Mouse (Mus musculus) heart, embryonic 16.5 days (tissue): ENCODE data around the gene Spryd7. TPM values are rescaled to one million over a fixed set of nuclear protein-coding genes. Genes with fewer than 3 reads are reported as not detected.
A peak's percentile ranks its signal among the peaks of the same experiment; 100 is the strongest.
"Not testable (repeated sequence)": the region's sequence is repeated elsewhere in the genome, so short reads cannot be mapped to it uniquely, and the experiment has no call there.

ENCODE experiments used
- ATAC-seq: fragments of 200-750 bp; cut with Nextera tagmentation; replicated peaks from 2 replicates; pipeline ENCODE4 v1.8.0; 2017; ENCODE audit warnings: moderate number of reproducible peaks; ENCODE audit not compliant: insufficient read depth, low FRiP score; ENCODE audit errors: extremely low read depth
- H3K27ac ChIP-seq: fragments of 300-500 bp; sonication (generic); 2 replicates; pipeline ENCODE4 v1.5.1; 2014; ENCODE audit warnings: mild to moderate bottlenecking, low read length, control low read depth, moderate library complexity
- H3K27me3 ChIP-seq: fragments of 300-500 bp; sonication (generic); 2 replicates; pipeline ENCODE4 v1.6.1; 2014; ENCODE audit warnings: low read length, mixed read lengths; ENCODE audit not compliant: control insufficient read depth, insufficient read depth
- H3K36me3 ChIP-seq: fragments of 300-500 bp; sonication (generic); 2 replicates; pipeline ENCODE4 v1.6.1; 2014; ENCODE audit not compliant: control insufficient read depth, insufficient read depth
- H3K4me1 ChIP-seq: fragments of 300-500 bp; sonication (generic); 2 replicates; pipeline ENCODE4 v1.6.1; 2014; ENCODE audit warnings: low read length, mixed read lengths; ENCODE audit not compliant: control insufficient read depth, insufficient read depth
- H3K4me2 ChIP-seq: fragments of 300-500 bp; sonication (generic); 2 replicates; pipeline ENCODE4 v1.6.1; 2014; ENCODE audit warnings: low read depth, mild to moderate bottlenecking, control low read depth, low read length
- H3K4me3 ChIP-seq: fragments of 300-500 bp; sonication (generic); 2 replicates; pipeline ENCODE4 v1.5.1; 2014; ENCODE audit warnings: mild to moderate bottlenecking, control low read depth, low read length
- H3K9ac ChIP-seq: fragments of 300-500 bp; sonication (generic); 2 replicates; pipeline ENCODE4 v1.6.1; 2014; ENCODE audit warnings: low read length, control low read depth
- H3K9me3 ChIP-seq: fragments of 300-500 bp; sonication (generic); replicated peaks from 2 replicates; pipeline ENCODE4 v1.6.1; 2016; ENCODE audit warnings: low read length; ENCODE audit not compliant: control insufficient read depth
- WGBS: fragments of 180-500 bp; shearing (Covaris S2); extraction: QIAGEN DNeasy Blood & Tissue Kit; methylation state at CpG from one replicate; pipeline ENCODE4 v1.1.7; 2014; 5-methylcytosine and 5-hydroxymethylcytosine counted together
- polyA plus RNA-seq: library from polyadenylated mRNA; unstranded; fragments of >200 nt; fragmentation: Nextera tagmentation; extraction: Ambion mirVana; gene quantifications from 2 replicates; pipeline ENCODE4 v1.2.1, GENCODE M21; 2015

The Spryd7 gene
- polyA plus RNA-seq, 1 experiment from 2014 or later = 29.6 TPM

DNA sequence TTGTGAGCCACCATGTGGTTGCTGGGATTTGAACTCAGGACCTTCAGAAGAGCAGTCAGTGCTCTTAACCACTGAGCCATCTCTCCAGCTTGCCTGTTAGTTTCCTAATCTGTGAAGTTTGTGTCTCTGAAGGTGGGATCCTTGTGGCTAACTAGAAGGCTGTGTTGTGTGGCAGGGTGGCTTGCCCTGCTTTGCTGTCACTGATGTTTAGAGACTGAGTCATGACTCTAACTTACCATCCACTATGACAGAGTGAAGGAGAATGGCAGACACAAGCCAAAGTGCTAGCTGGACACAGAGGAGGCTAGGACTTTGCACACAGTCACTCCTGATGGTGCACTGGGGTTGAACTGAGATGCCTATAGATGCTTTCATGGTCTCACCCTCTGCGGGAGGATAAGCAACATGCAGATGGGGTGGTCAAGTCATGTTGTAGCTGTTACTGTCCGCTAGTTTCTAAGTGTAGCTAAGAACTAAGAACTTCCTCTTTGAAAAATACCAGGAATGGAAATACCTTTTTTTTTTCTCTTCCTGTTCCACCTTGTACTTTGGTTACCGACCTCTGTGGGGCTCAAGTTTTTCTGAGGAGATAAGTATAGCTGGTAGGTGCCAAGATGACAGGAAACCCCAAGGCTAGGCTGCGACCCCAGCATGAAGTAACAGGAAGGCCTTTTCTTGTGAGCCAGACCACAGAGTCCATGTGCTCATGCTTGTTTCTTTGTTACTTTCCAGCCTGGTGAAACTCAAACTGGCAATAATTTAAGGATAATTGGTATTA is 32.8 kb upstream of the Spryd7 start:
- H3K9ac ChIP-seq = no peak overlapping the region
- no peak for ATAC-seq
- WGBS = 60% methylated on average over 4 of the region's 4 CpGs

DNA sequence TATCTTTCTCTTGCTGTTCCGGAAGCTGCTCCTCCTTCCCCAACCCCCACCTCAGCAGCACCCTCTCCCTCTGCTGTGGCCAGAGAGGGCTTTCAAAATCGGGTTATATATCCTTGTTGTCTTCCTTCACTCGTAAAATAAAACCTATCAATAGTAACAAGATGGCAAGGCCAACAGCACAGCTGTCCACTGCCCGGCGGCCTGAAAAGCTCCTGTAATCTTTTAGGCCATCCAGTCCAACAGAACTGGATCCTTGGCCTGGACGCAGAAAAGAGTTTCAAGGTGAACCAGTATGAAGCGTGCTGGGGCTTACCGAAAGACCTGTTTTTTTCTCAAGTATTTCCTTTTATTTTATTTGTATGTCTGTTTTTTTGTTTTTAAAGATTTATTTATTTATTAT is 19.3 kb upstream of the Spryd7 start:
- Histone ChIP-seq H3K4me1 (no peaks in the 10 kb centered on the region), H3K36me3 (no peaks in the 10 kb centered on the region), H3K27me3 (no peaks in the 10 kb centered on the region), H3K4me3 (no peak overlapping the region), H3K27ac (no peak overlapping the region), H3K9me3 (no peaks in the 10 kb centered on the region), H3K4me2 (no peak overlapping the region), H3K9ac (no peak overlapping the region)
- ATAC-seq = no peak
- 86% methylated on average over 8 of the region's 8 CpGs for WGBS

More for the DNA sequence above, 32.8 kb upstream of the Spryd7 start:
- Histone ChIP-seq H3K27ac (no peak overlapping the region; the same call in 1 of the 2 replicates), H3K4me1 (no peaks in the 10 kb centered on the region), H3K36me3 (no peaks in the 10 kb centered on the region), H3K9me3 (no peaks in the 10 kb centered on the region), H3K4me3 (no peak overlapping the region), H3K4me2 (no peak overlapping the region), H3K27me3 (no peaks in the 10 kb centered on the region)

- no peak overlapping the region for H3K9ac ChIP-seq
- H3K36me3 ChIP-seq = no peaks in the 10 kb centered on the region
- no peaks in the 10 kb centered on the region for H3K27me3 ChIP-seq
- no peak overlapping the region for H3K4me3 ChIP-seq
- H3K9me3 ChIP-seq = no peaks in the 10 kb centered on the region
- no peak overlapping the region for H3K4me2 ChIP-seq
- WGBS = 72% methylated on average over 10 of the region's 10 CpGs
- ATAC-seq = no peak
- H3K4me1 ChIP-seq = no peaks in the 10 kb centered on the region
- no peak overlapping the region for H3K27ac ChIP-seq
Observed at GRCm38 (mm10) chr14:61575066-61575465, 18.4 kb upstream of the Spryd7 start.

- Histone ChIP-seq H3K27me3 (no peaks in the 10 kb centered on the region), H3K9ac (no peak overlapping the region), H3K36me3 (no peaks in the 10 kb centered on the region), H3K9me3 (no peaks in the 10 kb centered on the region), H3K4me3 (no peak overlapping the region), H3K4me1 (no peaks in the 10 kb centered on the region), H3K4me2 (no peak overlapping the region), H3K27ac (no peak overlapping the region)
- no peak for ATAC-seq
- 84% methylated on average over 2 of the region's 2 CpGs for WGBS
Observed at GRCm38 (mm10) chr14:61572131-61572530, 15.4 kb upstream of the Spryd7 start.

DNA sequence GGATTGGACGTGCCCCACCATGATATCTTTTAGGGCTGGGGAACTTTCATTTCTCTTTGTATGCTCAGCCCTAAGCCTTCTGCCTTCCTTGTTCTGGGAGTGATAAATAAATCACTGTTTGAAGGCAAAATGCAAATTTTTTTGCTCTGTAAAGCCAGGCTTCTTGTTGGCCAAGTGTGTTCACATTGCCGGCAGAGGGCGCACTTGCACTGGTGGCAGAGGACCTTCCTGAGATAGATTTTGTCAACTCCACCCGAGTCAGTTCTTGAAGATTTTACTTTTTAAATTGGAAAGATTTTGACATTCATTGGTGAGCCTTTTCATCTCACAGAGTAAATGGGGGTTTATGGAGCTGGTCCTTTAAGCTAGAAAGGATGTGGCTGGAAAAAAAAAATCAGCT is 14.7 kb upstream of the Spryd7 start:
- Histone ChIP-seq H3K4me3 (peak overlapping the region; percentile 30), H3K9ac (no peak overlapping the region), H3K9me3 (no peaks in the 10 kb centered on the region), H3K27me3 (no peaks in the 10 kb centered on the region), H3K4me2 (peak overlapping the region; percentile 50), H3K27ac (no peak overlapping the region), H3K4me1 (no peaks in the 10 kb centered on the region), H3K36me3 (no peaks in the 10 kb centered on the region)
- WGBS = 11% methylated on average over 4 of the region's 4 CpGs
- ATAC-seq = no peak

GRCm38 (mm10) chr14:61569344-61569743 is 12.7 kb upstream of the Spryd7 start:
- no peaks in the 10 kb centered on the region for H3K36me3 ChIP-seq
- ATAC-seq = no peak
- no peak overlapping the region for H3K27ac ChIP-seq
- H3K9ac ChIP-seq = no peak overlapping the region
- H3K27me3 ChIP-seq = no peaks in the 10 kb centered on the region
- H3K4me3 ChIP-seq = no peak overlapping the region
- no peak overlapping the region for H3K4me2 ChIP-seq
- H3K4me1 ChIP-seq = no peaks in the 10 kb centered on the region
- 51% methylated on average over 2 of the region's 2 CpGs for WGBS
- no peaks in the 10 kb centered on the region for H3K9me3 ChIP-seq

GRCm38 (mm10) chr14:61566211-61566610 is 9.5 kb upstream of the Spryd7 start:
- H3K9me3 ChIP-seq, H3K4me2 ChIP-seq, ATAC-seq, H3K36me3 ChIP-seq, H3K4me1 ChIP-seq, H3K9ac ChIP-seq, H3K27ac ChIP-seq, H3K4me3 ChIP-seq, H3K27me3 ChIP-seq: not testable (repeated sequence)
- WGBS = 77% methylated on average over 4 of the region's 4 CpGs

GRCm38 (mm10) chr14:61559856-61560255 is 3.2 kb upstream of the Spryd7 start:
- H3K27ac ChIP-seq = no peak overlapping the region
- 54% methylated on average over 3 of the region's 3 CpGs for WGBS
- no peak for ATAC-seq
- H3K27me3 ChIP-seq = no peaks in the 10 kb centered on the region
- no peak overlapping the region for H3K9ac ChIP-seq
- H3K36me3 ChIP-seq = no peaks in the 10 kb centered on the region
- no peak overlapping the region for H3K4me3 ChIP-seq
- no peak overlapping the region for H3K4me2 ChIP-seq
- H3K9me3 ChIP-seq = peaks cover 8% of the 10 kb centered on the region
- H3K4me1 ChIP-seq = peaks cover 2% of the 10 kb centered on the region; the same call in 1 of the 2 replicates

DNA sequence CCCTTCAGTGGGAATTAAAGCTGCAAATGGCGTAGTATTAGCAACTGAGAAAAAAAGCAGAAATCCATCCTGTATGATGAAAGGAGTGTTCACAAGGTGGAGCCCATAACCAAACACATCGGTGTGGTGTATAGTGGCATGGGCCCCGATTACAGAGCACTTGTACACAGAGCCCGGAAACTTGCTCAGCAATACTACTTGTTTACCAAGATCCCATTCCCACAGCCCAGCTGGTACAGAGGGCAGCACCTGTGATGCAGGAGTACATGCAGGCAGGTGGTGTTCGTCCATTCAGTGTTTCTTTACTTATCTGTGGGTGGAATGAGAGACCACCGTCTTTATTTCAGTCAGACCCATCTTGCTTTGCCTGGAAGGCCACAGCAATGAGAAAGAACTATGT is 2.2 kb upstream of the Spryd7 start:
- no peaks in the 10 kb centered on the region for H3K27me3 ChIP-seq
- H3K9ac ChIP-seq = no peak overlapping the region
- H3K27ac ChIP-seq = no peak overlapping the region
- ATAC-seq = no peak
- H3K36me3 ChIP-seq = no peaks in the 10 kb centered on the region
- peaks cover 2% of the 10 kb centered on the region; the same call in 1 of the 2 replicates for H3K4me1 ChIP-seq
- no peak overlapping the region for H3K4me2 ChIP-seq
- WGBS = 80% methylated on average over 6 of the region's 6 CpGs
- H3K9me3 ChIP-seq = peaks cover 8% of the 10 kb centered on the region
- no peak overlapping the region for H3K4me3 ChIP-seq
